Mouse (Mus musculus): ENCODE results near the gene Mphosph6. TPM values are rescaled to one million over a fixed set of nuclear protein-coding genes. Genes with fewer than 3 reads are reported as not detected.

Gene Mphosph6
- 54.3 and 57.3 TPM in 2 replicates for polyA plus RNA-seq (2015; fragmentation: Nextera tagmentation; extraction: Ambion mirVana)

GRCm38 (mm10) chr8:117801443-117802298, at the start of gene Mphosph6:
Gene Mphosph6, minus strand, starts transcription at chr8:117801943.
- Histone ChIP-seq H3K4me1 (peaks cover 18% of the 10 kb centered on the region), H3K27me3 (no peaks in the 10 kb centered on the region), H3K27ac (peak within 1 kb of the TSS; percentile 93), H3K4me3 (peak within 1 kb of the TSS; percentile 76), H3K9me3 (no peaks in the 10 kb centered on the region), H3K36me3 (peaks cover 21% of the 10 kb centered on the region), H3K4me2 (peak within 1 kb of the TSS; percentile 72), H3K9ac (peak within 1 kb of the TSS; percentile 85)
- ATAC-seq (ENCODE audit: borderline replicate concordance, extremely low read depth, low FRiP score, low TSS enrichment), result peak; percentile 98
- under 1% methylated on average over 65 of the region's 65 CpGs for WGBS

GRCm38 (mm10) chr8:117850420-117850819, 48.7 kb upstream of the Mphosph6 start:
- 59% methylated on average over 10 of the region's 10 CpGs for WGBS
- Histone ChIP-seq H3K27ac (no peak overlapping the region), H3K4me1 (no peaks in the 10 kb centered on the region), H3K9ac (no peak overlapping the region), H3K4me2 (no peak overlapping the region), H3K4me3 (no peak overlapping the region), H3K9me3 (no peaks in the 10 kb centered on the region), H3K36me3 (no peaks in the 10 kb centered on the region), H3K27me3 (no peaks in the 10 kb centered on the region)
- no peak for ATAC-seq (ENCODE audit: borderline replicate concordance, extremely low read depth, low FRiP score, low TSS enrichment)

- ATAC-seq (ENCODE audit: borderline replicate concordance, extremely low read depth, low FRiP score, low TSS enrichment), result no peak
- 85% methylated on average over 6 of the region's 6 CpGs for WGBS
- no peaks in the 10 kb centered on the region for H3K27me3 ChIP-seq
Measured at GRCm38 (mm10) chr8:117847865-117848264, 46.1 kb upstream of the Mphosph6 start.

DNA sequence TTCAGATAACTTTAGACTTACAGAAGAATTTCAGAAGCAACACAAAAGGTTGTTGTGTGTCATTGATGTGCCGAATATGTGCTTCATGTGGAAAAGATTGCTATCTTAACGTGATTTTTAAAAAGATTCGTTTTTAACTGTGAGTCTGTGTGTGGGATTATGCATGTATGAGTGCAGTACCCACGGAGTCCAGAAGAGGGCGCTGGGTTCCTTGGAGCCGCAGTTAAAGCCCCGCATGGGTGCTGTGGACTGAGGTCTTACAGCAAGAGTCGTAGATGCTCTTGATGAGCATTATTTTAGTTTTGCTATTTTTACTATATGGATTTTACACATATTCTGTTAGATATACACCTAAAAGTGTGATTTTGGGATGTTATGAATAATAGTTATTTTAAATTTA, 42.0 kb upstream of the Mphosph6 start:
- Histone ChIP-seq H3K27ac (no peak overlapping the region), H3K27me3 (no peaks in the 10 kb centered on the region), H3K36me3 (no peaks in the 10 kb centered on the region), H3K4me3 (no peak overlapping the region), H3K9ac (no peak overlapping the region), H3K4me1 (no peaks in the 10 kb centered on the region), H3K9me3 (peaks cover 3% of the 10 kb centered on the region; the same call in 1 of the 2 replicates), H3K4me2 (no peak overlapping the region)
- 86% methylated on average over 8 of the region's 8 CpGs for WGBS
- ATAC-seq (ENCODE audit: borderline replicate concordance, extremely low read depth, low FRiP score, low TSS enrichment), result no peak

More at GRCm38 (mm10) chr8:117847865-117848264, 46.1 kb upstream of the Mphosph6 start:
- Histone ChIP-seq H3K9me3 (peaks cover 3% of the 10 kb centered on the region; the same call in 1 of the 2 replicates), H3K4me3 (no peak overlapping the region), H3K4me1 (no peaks in the 10 kb centered on the region), H3K36me3 (no peaks in the 10 kb centered on the region), H3K27ac (no peak overlapping the region), H3K9ac (no peak overlapping the region), H3K4me2 (no peak overlapping the region)

DNA sequence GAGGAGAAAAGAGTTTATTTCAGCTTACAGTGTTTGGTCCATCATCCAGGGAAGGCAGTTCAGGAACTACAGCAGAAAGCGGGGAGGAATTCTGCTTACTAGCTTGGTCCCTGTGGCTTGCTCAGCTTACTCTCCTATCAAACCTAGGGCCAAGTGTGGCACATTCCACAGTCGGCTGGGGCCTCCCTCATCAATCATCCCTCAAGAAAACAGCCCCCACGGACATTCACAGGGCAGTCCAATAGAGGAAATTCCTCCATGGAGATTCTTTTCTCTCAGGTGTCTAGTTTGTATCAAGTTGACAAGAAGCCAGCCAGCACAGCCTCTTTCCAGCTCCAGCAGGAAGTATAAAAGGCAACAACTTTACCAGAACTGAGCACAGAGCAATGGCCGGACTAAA, 11.8 kb upstream of the Mphosph6 start:
- Histone ChIP-seq H3K4me3 (no peak overlapping the region), H3K36me3 (no peaks in the 10 kb centered on the region), H3K4me1 (no peaks in the 10 kb centered on the region), H3K27ac (no peak overlapping the region), H3K27me3 (no peaks in the 10 kb centered on the region), H3K9ac (no peak overlapping the region), H3K9me3 (no peaks in the 10 kb centered on the region), H3K4me2 (no peak overlapping the region)
- no peak for ATAC-seq (ENCODE audit: borderline replicate concordance, extremely low read depth, low FRiP score, low TSS enrichment)
- WGBS, result 32% methylated on average over 4 of the region's 4 CpGs

GRCm38 (mm10) chr8:117810676-117811075, 8.9 kb upstream of the Mphosph6 start:
- Histone ChIP-seq H3K27me3 (no peaks in the 10 kb centered on the region), H3K4me1 (no peaks in the 10 kb centered on the region), H3K4me3 (no peak overlapping the region), H3K9me3 (no peaks in the 10 kb centered on the region), H3K9ac (no peak overlapping the region), H3K27ac (no peak overlapping the region), H3K4me2 (no peak overlapping the region), H3K36me3 (no peaks in the 10 kb centered on the region)
- no peak for ATAC-seq (ENCODE audit: borderline replicate concordance, extremely low read depth, low FRiP score, low TSS enrichment)
- WGBS, result 77% methylated on average over 2 of the region's 2 CpGs

- no peak for ATAC-seq (ENCODE audit: borderline replicate concordance, extremely low read depth, low FRiP score, low TSS enrichment)
- no peaks in the 10 kb centered on the region for H3K9me3 ChIP-seq
- H3K36me3 ChIP-seq, result no peaks in the 10 kb centered on the region
- no peak overlapping the region for H3K4me2 ChIP-seq
- no peak overlapping the region for H3K9ac ChIP-seq
- H3K27me3 ChIP-seq, result no peaks in the 10 kb centered on the region
- WGBS, result 50% methylated on average over 5 of the region's 5 CpGs
- peaks cover 12% of the 10 kb centered on the region for H3K4me1 ChIP-seq
- H3K27ac ChIP-seq, result peak overlapping the region; percentile 44; the same call in 1 of the 2 replicates
- H3K4me3 ChIP-seq, result no peak overlapping the region
Measured at GRCm38 (mm10) chr8:117805419-117805818, 3.7 kb upstream of the Mphosph6 start.

DNA sequence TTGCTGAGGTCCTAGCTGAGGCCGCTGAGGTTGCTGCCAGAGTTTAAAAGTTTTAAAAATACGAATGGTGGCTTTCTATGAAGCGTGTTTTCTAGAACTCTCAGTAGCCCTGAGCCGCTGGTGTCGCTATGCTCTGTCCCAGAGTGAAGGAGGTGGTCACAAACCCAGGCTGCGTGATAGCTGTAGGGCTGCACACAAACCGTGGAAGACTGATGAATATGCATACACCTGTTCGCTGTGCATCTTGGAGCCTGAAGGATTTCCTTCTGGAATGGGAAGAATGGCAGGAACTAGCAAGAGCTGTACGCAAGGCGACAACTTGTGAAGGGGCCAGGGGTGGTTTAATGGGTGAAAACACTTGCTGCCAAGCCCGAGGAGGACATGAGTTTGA, 551 bp upstream of the Mphosph6 start:
- H3K4me3 ChIP-seq, result peak overlapping the region; percentile 76
- peak; percentile 47; the same call in 1 of the 2 replicates for ATAC-seq (ENCODE audit: borderline replicate concordance, extremely low read depth, low FRiP score, low TSS enrichment)
- H3K9ac ChIP-seq, result peak overlapping the region; percentile 47
- H3K36me3 ChIP-seq, result peaks cover 15% of the 10 kb centered on the region
- no peaks in the 10 kb centered on the region for H3K27me3 ChIP-seq
- peaks cover 18% of the 10 kb centered on the region for H3K4me1 ChIP-seq
- peak overlapping the region; percentile 72 for H3K4me2 ChIP-seq
- WGBS, result 3% methylated on average over 11 of the region's 11 CpGs
- H3K9me3 ChIP-seq, result no peaks in the 10 kb centered on the region
- H3K27ac ChIP-seq, result peak overlapping the region; percentile 86

GRCm38 (mm10) chr8:117798066-117798465, 3.7 kb downstream of the Mphosph6 start:
- Histone ChIP-seq H3K9me3 (no peaks in the 10 kb centered on the region), H3K36me3 (peaks cover 53% of the 10 kb centered on the region), H3K4me2 (no peak overlapping the region), H3K4me1 (peaks cover 18% of the 10 kb centered on the region), H3K27ac (no peak overlapping the region), H3K4me3 (no peak overlapping the region), H3K27me3 (no peaks in the 10 kb centered on the region), H3K9ac (no peak overlapping the region)
- WGBS, result 92% methylated on average over 2 of the region's 2 CpGs
- ATAC-seq (ENCODE audit: borderline replicate concordance, extremely low read depth, low FRiP score, low TSS enrichment), result no peak

GRCm38 (mm10) chr8:117796464-117796863, 5.3 kb downstream of the Mphosph6 start:
- WGBS, result 86% methylated on average over 15 of the region's 15 CpGs

DNA sequence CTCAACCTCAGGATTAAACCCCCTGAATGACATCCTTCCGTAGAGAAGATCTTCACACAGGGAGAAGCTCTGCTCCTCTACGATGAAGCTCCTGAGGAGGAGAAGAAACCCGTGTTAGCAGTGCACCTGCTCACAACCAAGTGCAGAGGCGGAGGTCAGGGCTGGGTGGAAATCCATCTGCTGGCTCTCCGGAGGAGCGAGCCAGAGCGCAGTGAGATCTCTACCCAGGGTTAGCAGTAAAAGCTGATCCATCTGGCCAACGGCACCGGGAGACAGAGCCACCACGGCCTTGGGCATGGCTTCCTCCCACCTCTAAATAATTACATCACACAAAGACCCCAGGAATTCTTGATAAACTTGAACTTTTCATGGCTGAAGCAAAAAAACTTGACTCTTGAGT, 7.2 kb downstream of the Mphosph6 start:
- no peak overlapping the region for H3K27ac ChIP-seq
- no peak overlapping the region for H3K9ac ChIP-seq
- H3K4me3 ChIP-seq, result no peak overlapping the region
- peaks cover 73% of the 10 kb centered on the region for H3K36me3 ChIP-seq
- H3K27me3 ChIP-seq, result no peaks in the 10 kb centered on the region
- H3K4me2 ChIP-seq, result no peak overlapping the region
- no peaks in the 10 kb centered on the region for H3K4me1 ChIP-seq
- ATAC-seq (ENCODE audit: borderline replicate concordance, extremely low read depth, low FRiP score, low TSS enrichment), result no peak
- 92% methylated on average over 10 of the region's 10 CpGs for WGBS
- H3K9me3 ChIP-seq, result no peaks in the 10 kb centered on the region

More at GRCm38 (mm10) chr8:117796464-117796863, 5.3 kb downstream of the Mphosph6 start:
- Histone ChIP-seq H3K4me2 (no peak overlapping the region), H3K27ac (no peak overlapping the region), H3K9ac (no peak overlapping the region), H3K27me3 (no peaks in the 10 kb centered on the region), H3K4me3 (no peak overlapping the region), H3K9me3 (no peaks in the 10 kb centered on the region), H3K4me1 (peaks cover 11% of the 10 kb centered on the region), H3K36me3 (peaks cover 55% of the 10 kb centered on the region)
- ATAC-seq (ENCODE audit: borderline replicate concordance, extremely low read depth, low FRiP score, low TSS enrichment), result no peak

DNA sequence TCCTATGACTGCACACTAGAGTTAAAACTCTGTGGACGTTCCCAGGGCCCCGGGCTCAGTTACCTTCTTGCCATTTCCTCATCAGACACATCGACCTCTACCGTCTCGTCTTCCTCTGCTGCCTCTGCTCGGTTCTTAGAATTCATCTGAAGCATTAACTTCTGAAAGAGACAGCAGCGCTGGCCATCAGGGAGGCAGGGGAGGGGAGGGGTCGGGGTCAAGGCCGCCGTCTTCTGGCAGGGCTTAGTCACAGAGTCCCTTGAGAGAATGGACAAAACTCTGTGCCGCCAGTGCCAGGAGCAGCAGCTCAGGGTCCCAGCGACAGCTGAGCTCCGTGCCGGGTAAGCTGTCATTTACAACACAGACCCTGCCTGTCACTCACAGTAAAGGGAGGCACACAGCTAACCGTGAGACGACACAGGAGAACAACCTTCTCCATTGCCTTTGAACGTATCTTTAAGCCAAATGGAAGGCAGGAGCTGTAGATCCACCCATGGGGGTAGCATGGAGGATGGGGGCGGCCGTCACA, 9.1 kb downstream of the Mphosph6 start:
- Histone ChIP-seq H3K27me3 (no peaks in the 10 kb centered on the region), H3K4me2 (no peak overlapping the region), H3K36me3 (peaks cover 74% of the 10 kb centered on the region), H3K9ac (no peak overlapping the region), H3K27ac (no peak overlapping the region), H3K9me3 (no peaks in the 10 kb centered on the region), H3K4me3 (no peak overlapping the region), H3K4me1 (no peaks in the 10 kb centered on the region)
- WGBS, result 82% methylated on average over 19 of the region's 19 CpGs
- ATAC-seq (ENCODE audit: borderline replicate concordance, extremely low read depth, low FRiP score, low TSS enrichment), result no peak

Data from lung, embryonic 15.5 days (tissue).